Mouse (Mus musculus): ENCODE measurements at regions not wholly inside any gene's neighbourhood (a gene's known extent, or its start where the extent isn't known, plus 50 kb on each side); places are given as distances from the start of the nearest gene placed in this dataset.

GRCm38 (mm10) chr3:49096118-49096517, 661.0 kb downstream of the Pcdh18 start:
- no peaks in the 10 kb centered on the region for H3K9me3 ChIP-seq (replicated peaks; ENCODE audit: control insufficient read depth, low read length)
- no peaks in the 10 kb centered on the region for H3K27me3 ChIP-seq (ENCODE audit: control insufficient read depth, insufficient read depth, low read length)
- no peak overlapping the region for H3K4me2 ChIP-seq (ENCODE audit: low read depth, low read length)
- no peak for DNase-seq (ENCODE audit: low spot score)
- H3K27ac ChIP-seq (ENCODE audit: low read depth), result no peak overlapping the region
- TF ChIP-seq EP300 (IDR thresholded peaks at IDR 0.05; ENCODE audit: low read depth) (no peak), CTCF (IDR thresholded peaks at IDR 0.05; ENCODE audit: low read depth) (no peak)
- H3K4me3 ChIP-seq (ENCODE audit: low read depth, low read length), result no peak overlapping the region
- ATAC-seq (ENCODE audit: insufficient read depth, low read depth), result no peak
- WGBS, result 82% methylated on average over 4 of the region's 4 CpGs
- no peak overlapping the region for H3K9ac ChIP-seq (replicated peaks; ENCODE audit: low read depth, low read length)
- no peaks in the 10 kb centered on the region for H3K36me3 ChIP-seq (replicated peaks; ENCODE audit: control insufficient read depth, insufficient read depth, low read length)
- H3K4me1 ChIP-seq (ENCODE audit: control insufficient read depth, insufficient read depth), result no peaks in the 10 kb centered on the region

GRCm38 (mm10) chr3:49093818-49094680, 663.1 kb downstream of the Pcdh18 start:
- no peaks in the 10 kb centered on the region for H3K4me1 ChIP-seq (ENCODE audit: control insufficient read depth, insufficient read depth)
- WGBS, result 20% methylated on average over 11 of the region's 11 CpGs
- ATAC-seq (ENCODE audit: insufficient read depth, low read depth), result no peak
- H3K27ac ChIP-seq (ENCODE audit: low read depth), result no peak overlapping the region
- no peaks in the 10 kb centered on the region for H3K9me3 ChIP-seq (replicated peaks; ENCODE audit: control insufficient read depth, low read length)
- H3K9ac ChIP-seq (replicated peaks; ENCODE audit: low read depth, low read length), result no peak overlapping the region
- no peak for TF ChIP-seq EP300 (IDR thresholded peaks at IDR 0.05; ENCODE audit: low read depth)
- peak; percentile 81 for TF ChIP-seq CTCF (IDR thresholded peaks at IDR 0.05; ENCODE audit: low read depth)
- no peaks in the 10 kb centered on the region for H3K27me3 ChIP-seq (ENCODE audit: control insufficient read depth, insufficient read depth, low read length)
- no peak overlapping the region for H3K4me3 ChIP-seq (ENCODE audit: low read depth, low read length)
- peak; percentile 57 for DNase-seq (ENCODE audit: low spot score)
- 0 out of 2 replicates have a peak overlapping the region, but pooled peaks have one; percentile 15 for H3K4me2 ChIP-seq (ENCODE audit: low read depth, low read length)
- no peaks in the 10 kb centered on the region for H3K36me3 ChIP-seq (replicated peaks; ENCODE audit: control insufficient read depth, insufficient read depth, low read length)

GRCm38 (mm10) chr3:49068801-49069200, 688.3 kb downstream of the Pcdh18 start:
- H3K36me3 ChIP-seq (replicated peaks; ENCODE audit: control insufficient read depth, insufficient read depth, low read length), result no peaks in the 10 kb centered on the region
- no peaks in the 10 kb centered on the region for H3K4me1 ChIP-seq (ENCODE audit: control insufficient read depth, insufficient read depth)
- no peaks in the 10 kb centered on the region for H3K27me3 ChIP-seq (ENCODE audit: control insufficient read depth, insufficient read depth, low read length)
- ATAC-seq (ENCODE audit: insufficient read depth, low read depth) (no peak), DNase-seq (ENCODE audit: low spot score) (no peak)
- no peak overlapping the region for H3K27ac ChIP-seq (ENCODE audit: low read depth)
- H3K9me3 ChIP-seq (replicated peaks; ENCODE audit: control insufficient read depth, low read length), result no peaks in the 10 kb centered on the region
- no peak overlapping the region for H3K4me2 ChIP-seq (ENCODE audit: low read depth, low read length)
- no peak overlapping the region for H3K4me3 ChIP-seq (ENCODE audit: low read depth, low read length)
- no peak overlapping the region for H3K9ac ChIP-seq (replicated peaks; ENCODE audit: low read depth, low read length)
- no peak for TF ChIP-seq EP300 (IDR thresholded peaks at IDR 0.05; ENCODE audit: low read depth)
- no peak for TF ChIP-seq CTCF (IDR thresholded peaks at IDR 0.05; ENCODE audit: low read depth)

GRCm38 (mm10) chr3:49062081-49062480, 695.0 kb downstream of the Pcdh18 start:
- ATAC-seq (ENCODE audit: insufficient read depth, low read depth), result no peak
- no peaks in the 10 kb centered on the region for H3K27me3 ChIP-seq (ENCODE audit: control insufficient read depth, insufficient read depth, low read length)
- no peak for DNase-seq (ENCODE audit: low spot score)
- H3K27ac ChIP-seq (ENCODE audit: low read depth), result no peak overlapping the region
- no peak overlapping the region for H3K4me2 ChIP-seq (ENCODE audit: low read depth, low read length)
- H3K36me3 ChIP-seq (replicated peaks; ENCODE audit: control insufficient read depth, insufficient read depth, low read length), result no peaks in the 10 kb centered on the region
- no peak for TF ChIP-seq EP300 (IDR thresholded peaks at IDR 0.05; ENCODE audit: low read depth)
- TF ChIP-seq CTCF (IDR thresholded peaks at IDR 0.05; ENCODE audit: low read depth), result no peak
- no peaks in the 10 kb centered on the region for H3K4me1 ChIP-seq (ENCODE audit: control insufficient read depth, insufficient read depth)
- no peak overlapping the region for H3K9ac ChIP-seq (replicated peaks; ENCODE audit: low read depth, low read length)
- H3K4me3 ChIP-seq (ENCODE audit: low read depth, low read length), result no peak overlapping the region
- no peaks in the 10 kb centered on the region for H3K9me3 ChIP-seq (replicated peaks; ENCODE audit: control insufficient read depth, low read length)
- WGBS, result 65% methylated on average over 9 of the region's 9 CpGs

GRCm38 (mm10) chr3:49032981-49033380, 724.1 kb downstream of the Pcdh18 start:
- no peak for DNase-seq (ENCODE audit: low spot score)
- 42% methylated on average over 5 of the region's 5 CpGs for whole genome bisulfite sequencing
- H3K27ac ChIP-seq (ENCODE audit: low read depth), result no peak overlapping the region
- H3K9ac ChIP-seq (replicated peaks; ENCODE audit: low read depth, low read length), result no peak overlapping the region
- ATAC-seq (ENCODE audit: insufficient read depth, low read depth), result no peak
- H3K4me2 ChIP-seq (ENCODE audit: low read depth, low read length), result no peak overlapping the region
- TF ChIP-seq EP300 (IDR thresholded peaks at IDR 0.05; ENCODE audit: low read depth) (no peak), CTCF (IDR thresholded peaks at IDR 0.05; ENCODE audit: low read depth) (no peak)
- no peak overlapping the region for H3K4me3 ChIP-seq (ENCODE audit: low read depth, low read length)
- H3K27me3 ChIP-seq (ENCODE audit: control insufficient read depth, insufficient read depth, low read length), result no peaks in the 10 kb centered on the region
- H3K36me3 ChIP-seq (replicated peaks; ENCODE audit: control insufficient read depth, insufficient read depth, low read length), result no peaks in the 10 kb centered on the region
- H3K4me1 ChIP-seq (ENCODE audit: control insufficient read depth, insufficient read depth), result no peaks in the 10 kb centered on the region
- H3K9me3 ChIP-seq (replicated peaks; ENCODE audit: control insufficient read depth, low read length), result no peaks in the 10 kb centered on the region

Measured in heart, postnatal 0 days (tissue).